Mouse (Mus musculus): ENCODE results near the gene Pdcd10. TPM values are rescaled to one million over a fixed set of nuclear protein-coding genes. Genes with fewer than 3 reads are reported as not detected.

The Pdcd10 gene
- total RNA-seq (2021): 10 to 100 TPM; 66.2 to 69.8 TPM
- long read RNA-seq, experiment 1, transcript Pdcd10-205 (8 exons, 1,927 nt): major isoform, 98 of 103 reads
- long read RNA-seq, experiment 1, partial matches to known transcripts: 0 of 103 reads
- long read RNA-seq, experiment 1, other reads (novel, unspliced or antisense): 5 of 103 reads
- long read RNA-seq, experiment 2, transcript Pdcd10-205 (8 exons, 1,927 nt): major isoform, 57 of 60 reads
- long read RNA-seq, experiment 2, partial matches to known transcripts: 1 of 60 reads
- long read RNA-seq, experiment 2, other reads (novel, unspliced or antisense): 2 of 60 reads

GRCm38 (mm10) chr3:75556695-75557291, at the start of gene Pdcd10:
Pdcd10 (minus strand) TSS chr3:75556856.
- intact Hi-C loops (cut with DNase I): loop anchor here (10.0 kb wide), 1 partner anchor 158 kb away; no protein-coding TSS in a partner anchor
- DNase-seq (ENCODE audit: low spot score in 2 of 2): peak; percentile 99 to 100

DNA sequence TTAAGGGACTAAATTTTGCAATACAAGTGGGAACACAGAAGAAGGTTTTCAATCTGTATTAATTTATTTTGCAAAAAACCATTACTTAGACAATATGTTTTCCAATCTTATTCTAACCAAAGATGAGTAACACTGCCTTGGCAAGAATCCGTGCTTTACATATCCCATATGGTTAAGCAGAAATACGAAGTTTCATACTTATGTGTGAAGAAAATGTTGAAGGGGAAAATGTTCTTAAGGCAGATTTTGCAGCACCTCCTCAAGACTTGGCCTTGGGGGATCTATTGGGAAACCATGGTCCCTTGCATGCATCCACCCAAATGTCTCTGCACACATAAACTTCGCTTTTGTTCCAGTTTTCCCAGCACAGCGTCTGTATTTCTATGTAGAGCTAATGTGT, 28.2 kb upstream of the Pdcd10 start:
- peak; percentile 14 to 39 for DNase-seq (ENCODE audit: low spot score in 2 of 2)
- intact Hi-C loops (cut with DNase I): no loop called here

DNA sequence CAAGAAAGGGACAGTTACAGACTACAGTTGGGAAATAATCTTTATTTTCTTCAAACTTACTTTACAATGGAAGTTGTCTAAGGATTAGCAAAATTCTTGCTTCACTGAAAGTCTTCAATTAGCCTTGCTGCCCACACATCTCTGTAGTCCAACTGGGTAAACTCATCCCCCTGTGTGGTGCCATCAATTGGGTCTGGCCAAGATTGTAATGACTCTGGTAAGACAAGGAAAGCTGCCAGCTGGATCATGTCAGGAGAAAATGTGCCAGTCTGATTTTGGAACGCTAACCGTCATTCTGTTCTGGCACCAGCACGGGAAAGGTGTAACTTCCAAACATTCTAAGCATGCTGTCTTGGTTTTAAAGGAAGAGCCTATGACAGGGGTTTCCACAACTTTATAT, 26.6 kb upstream of the Pdcd10 start:
- DNase-seq (ENCODE audit: low spot score in 2 of 2): peak; percentile 7 to 13
- intact Hi-C loops (cut with DNase I): no loop called here

DNA sequence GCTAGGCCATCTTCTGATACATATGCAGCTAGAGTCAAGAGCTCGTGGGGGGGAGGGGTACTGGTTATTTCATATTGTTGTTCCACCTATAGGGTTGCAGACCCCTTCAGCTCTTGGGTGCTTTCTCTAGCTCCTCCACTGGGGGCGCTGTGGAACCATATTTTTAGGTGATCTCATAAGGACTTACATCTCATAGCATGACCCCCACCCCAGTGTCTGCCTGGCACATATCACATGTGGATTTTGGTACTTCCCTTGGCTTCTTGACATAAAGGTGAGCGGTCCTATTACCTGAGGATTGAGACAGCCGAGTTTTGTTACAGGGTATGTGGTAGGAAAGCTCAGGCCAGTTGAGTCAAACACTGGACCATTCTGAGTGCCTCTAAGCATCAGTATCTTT, 22.7 kb upstream of the Pdcd10 start:
- no peak for DNase-seq (ENCODE audit: low spot score in 2 of 2)
- intact Hi-C loops (cut with DNase I): no loop called here

DNA sequence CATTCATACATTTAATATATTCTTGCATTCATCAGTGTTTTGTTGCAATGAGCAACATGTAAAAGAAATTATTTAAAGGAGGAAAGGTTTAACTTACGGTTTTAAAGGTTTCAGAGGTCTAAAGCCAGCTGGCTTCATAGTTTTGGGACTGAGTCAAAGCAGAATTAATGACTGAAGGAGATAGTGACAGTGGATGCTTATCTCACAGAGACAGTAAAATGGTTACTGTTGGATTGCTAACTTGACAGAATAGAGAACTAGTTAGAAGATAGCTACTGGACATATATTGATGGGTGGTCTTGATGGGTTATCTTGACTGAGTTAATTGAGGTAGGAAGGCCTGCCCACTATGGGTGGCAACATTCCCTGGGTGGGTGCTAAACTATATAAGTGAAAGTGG, 18.9 kb upstream of the Pdcd10 start:
- DNase-seq (ENCODE audit: low spot score in 2 of 2): no peak

DNA sequence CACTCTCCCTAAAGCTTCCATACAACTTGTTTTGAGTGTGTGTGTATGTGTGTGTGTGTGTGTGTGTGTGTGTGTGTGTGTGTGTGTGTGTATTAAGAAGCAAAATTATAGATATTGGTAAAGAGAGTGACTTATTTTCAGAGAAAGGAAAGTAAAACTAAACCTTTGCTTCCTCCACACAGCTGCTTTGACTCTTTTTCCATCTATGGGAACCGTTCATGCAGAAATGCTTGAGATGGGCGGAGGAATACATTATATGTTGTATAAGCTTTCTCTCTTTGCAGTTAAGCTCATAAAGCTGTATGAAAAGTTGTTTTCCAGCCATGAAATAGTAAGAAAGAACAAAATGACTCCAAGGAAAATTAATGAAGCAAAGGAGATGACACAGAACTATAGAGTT, 17.4 kb upstream of the Pdcd10 start:
- DNase-seq (ENCODE audit: low spot score in 2 of 2): no peak
- intact Hi-C loops (cut with DNase I): no loop called here

More for the DNA sequence above, 18.9 kb upstream of the Pdcd10 start:
- intact Hi-C loops (cut with DNase I): no loop called here

GRCm38 (mm10) chr3:75557292-75557691, 636 bp upstream of the Pdcd10 start, which contains the start of gene Serpini1:
Serpini1 (plus strand) TSS chr3:75557547.
- DNase-seq (ENCODE audit: low spot score in 2 of 2): peak; percentile 91 to 93
- intact Hi-C loops (cut with DNase I): loop anchor here (10.0 kb wide), 1 partner anchor 158 kb away; no protein-coding TSS in a partner anchor

DNA sequence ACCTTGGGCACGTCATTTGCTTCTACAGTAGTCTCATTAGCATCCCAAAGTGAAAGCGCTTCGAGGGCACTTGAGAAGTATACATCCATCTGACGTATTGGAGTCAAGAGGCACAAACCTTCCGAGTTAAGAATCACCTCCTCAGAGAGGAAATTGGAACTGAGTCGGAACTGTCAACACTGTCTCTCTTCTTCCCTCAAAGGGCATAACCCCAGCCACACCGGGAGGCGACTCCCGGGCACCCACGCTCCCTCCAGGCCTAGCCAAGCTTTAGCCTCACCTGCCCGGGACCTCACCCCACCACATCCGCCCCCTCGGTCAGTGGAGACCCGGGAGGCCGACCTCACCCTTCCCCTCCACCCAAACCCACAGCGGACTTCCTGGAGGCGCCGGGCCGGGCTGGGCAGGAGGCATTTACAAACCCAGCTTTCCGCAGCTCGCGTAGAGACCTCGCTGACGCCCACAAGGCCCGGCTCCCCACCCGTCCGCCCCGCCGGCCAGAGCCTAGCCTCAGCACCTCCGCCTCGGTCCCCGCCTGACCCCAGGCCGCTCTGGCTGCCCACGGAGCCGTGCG, 448 bp downstream of the Pdcd10 start:
- intact Hi-C loops (cut with DNase I): loop anchor here (10.0 kb wide), 1 partner anchor 159 kb away; no protein-coding TSS in a partner anchor
- peak in 1 of 2 experiments; percentile 26 for DNase-seq (ENCODE audit: low spot score in 2 of 2)

DNA sequence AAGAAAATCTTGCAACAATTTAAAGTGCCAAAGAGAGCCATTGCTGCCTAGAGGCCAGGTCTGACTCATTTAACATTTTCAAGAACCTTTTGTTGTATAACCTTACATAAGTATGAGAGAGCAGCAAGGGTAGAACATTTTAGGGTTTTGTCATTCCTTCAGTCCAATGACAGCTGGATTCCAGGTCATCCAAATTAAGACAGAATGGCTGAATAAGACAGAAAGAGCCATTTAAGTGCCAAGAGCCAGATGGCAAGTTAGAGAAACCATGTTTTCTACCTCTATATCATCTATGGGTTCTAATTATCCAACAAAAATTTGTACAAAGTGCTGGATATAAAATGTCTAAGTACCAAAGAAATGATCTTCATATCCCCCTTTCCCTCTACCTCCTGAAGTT, 5.4 kb downstream of the Pdcd10 start:
- intact Hi-C loops (cut with DNase I): loop anchor here (10.0 kb wide), 1 partner anchor 164 kb away; no protein-coding TSS in a partner anchor
- no peak for DNase-seq (ENCODE audit: low spot score in 2 of 2)

DNA sequence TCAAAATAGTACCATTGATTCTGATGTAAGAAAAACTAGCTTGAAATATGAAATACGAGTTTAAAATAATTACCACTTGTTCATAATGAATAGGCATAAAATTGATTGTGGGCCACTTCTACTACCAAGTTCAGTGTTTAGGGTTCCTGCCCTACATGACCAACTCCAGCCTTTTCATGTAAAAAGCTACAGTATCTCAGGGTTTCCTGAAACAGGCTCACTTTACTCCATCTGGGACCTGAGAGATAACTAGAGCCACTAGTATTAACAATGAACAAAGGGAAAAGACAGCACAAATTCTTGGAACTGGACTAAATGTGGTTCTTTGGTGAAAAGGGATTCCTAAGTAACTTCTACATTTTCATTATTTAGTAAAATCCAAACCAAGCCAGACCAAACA, 12.4 kb downstream of the Pdcd10 start:
- no peak for DNase-seq (ENCODE audit: low spot score in 2 of 2)

DNA sequence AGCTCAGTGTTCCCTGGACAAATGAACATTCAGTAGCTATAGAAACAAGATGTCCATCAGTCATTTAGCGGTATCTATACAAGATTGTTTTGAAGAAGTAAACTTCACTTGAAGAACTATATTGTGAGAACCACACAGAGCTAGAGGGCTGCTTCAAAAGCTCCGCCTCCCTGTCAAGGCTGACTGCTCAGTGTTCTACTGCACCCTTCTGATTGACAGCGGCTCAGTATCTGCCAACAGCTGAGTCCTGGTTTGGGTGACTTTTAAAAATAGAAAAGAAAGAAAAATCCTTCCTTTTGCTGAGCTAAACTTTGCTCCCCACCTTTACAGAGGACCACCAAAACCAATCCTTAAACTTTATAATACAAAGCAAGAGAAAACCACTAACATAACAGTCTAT, 13.8 kb downstream of the Pdcd10 start:
- intact Hi-C loops (cut with DNase I): no loop called here
- no peak for DNase-seq (ENCODE audit: low spot score in 2 of 2)

More for the DNA sequence above, 12.4 kb downstream of the Pdcd10 start:
- intact Hi-C loops (cut with DNase I): no loop called here

GRCm38 (mm10) chr3:75541259-75541658, 15.4 kb downstream of the Pdcd10 start:
- DNase-seq (ENCODE audit: low spot score in 2 of 2): no peak
- intact Hi-C loops (cut with DNase I): no loop called here

GRCm38 (mm10) chr3:75534045-75534834, 22.4 kb downstream of the Pdcd10 start:
- intact Hi-C loops (cut with DNase I): no loop called here
- no peak for DNase-seq (ENCODE audit: low spot score in 2 of 2)

DNA sequence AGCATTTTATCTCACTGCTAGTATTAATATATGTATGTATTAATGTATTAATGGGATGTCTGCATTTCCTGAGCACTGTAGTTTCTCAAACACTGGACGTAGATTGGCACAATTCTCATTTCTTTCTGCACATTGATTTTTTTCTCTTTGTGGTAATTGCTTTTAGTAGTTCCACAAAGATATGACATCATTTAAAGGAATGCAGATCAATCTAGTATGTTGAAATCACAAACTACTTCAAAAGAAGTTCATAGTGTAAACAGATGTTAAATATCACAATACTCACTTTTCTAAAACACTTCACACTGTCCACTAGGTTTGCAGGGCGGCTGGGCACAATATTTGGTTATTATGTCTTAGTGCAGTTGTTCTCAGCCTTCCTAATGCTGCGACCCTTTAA, 25.6 kb downstream of the Pdcd10 start:
- intact Hi-C loops (cut with DNase I): no loop called here
- no peak for DNase-seq (ENCODE audit: low spot score in 2 of 2)

DNA sequence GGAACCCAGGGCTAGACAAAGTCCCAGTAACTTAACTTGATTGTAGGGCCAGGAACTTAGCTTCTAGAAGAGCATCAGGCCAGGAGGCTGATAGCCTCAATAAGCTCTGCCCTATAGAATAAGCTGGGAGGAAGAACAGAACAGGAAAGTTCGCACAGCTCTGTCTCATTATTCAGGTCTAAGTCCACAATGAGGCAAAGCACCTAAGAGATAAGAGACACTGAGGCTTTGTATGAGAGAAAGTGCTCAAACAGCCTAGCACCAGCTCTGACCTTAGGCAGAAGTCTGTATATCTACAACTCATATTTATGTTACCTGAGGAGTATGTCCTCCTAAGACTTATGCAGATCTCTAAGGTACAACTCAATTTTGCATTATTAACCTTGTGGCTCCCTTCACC, 34.1 kb downstream of the Pdcd10 start:
- no peak for DNase-seq (ENCODE audit: low spot score in 2 of 2)
- intact Hi-C loops (cut with DNase I): no loop called here

DNA sequence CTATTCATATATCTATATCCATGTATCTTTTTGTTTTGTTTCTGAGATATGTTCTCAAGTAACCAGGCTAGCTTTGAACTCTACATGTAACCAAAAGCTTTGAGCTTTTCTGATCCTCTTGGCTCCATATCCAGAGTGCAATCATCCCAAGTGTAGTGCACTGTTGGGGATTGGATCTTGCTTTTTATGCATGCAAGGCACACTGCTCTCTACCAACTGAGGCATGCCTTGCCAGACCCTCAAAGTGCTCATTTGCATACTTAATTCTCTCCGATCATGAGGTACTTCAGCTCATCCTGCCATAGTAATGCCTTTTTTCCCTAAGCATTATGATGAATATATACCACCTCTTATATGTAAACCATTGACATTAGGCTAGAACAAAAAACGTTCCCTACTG, 35.3 kb downstream of the Pdcd10 start:
- DNase-seq (ENCODE audit: low spot score in 2 of 2): no peak
- intact Hi-C loops (cut with DNase I): no loop called here

GRCm38 (mm10) chr3:75517631-75518250, 38.9 kb downstream of the Pdcd10 start:
- DNase-seq (ENCODE audit: low spot score in 2 of 2): peak; percentile 39 to 52
- intact Hi-C loops (cut with DNase I): loop anchor here (5.0 kb wide), 1 partner anchor 300 kb away; no protein-coding TSS in a partner anchor

DNA sequence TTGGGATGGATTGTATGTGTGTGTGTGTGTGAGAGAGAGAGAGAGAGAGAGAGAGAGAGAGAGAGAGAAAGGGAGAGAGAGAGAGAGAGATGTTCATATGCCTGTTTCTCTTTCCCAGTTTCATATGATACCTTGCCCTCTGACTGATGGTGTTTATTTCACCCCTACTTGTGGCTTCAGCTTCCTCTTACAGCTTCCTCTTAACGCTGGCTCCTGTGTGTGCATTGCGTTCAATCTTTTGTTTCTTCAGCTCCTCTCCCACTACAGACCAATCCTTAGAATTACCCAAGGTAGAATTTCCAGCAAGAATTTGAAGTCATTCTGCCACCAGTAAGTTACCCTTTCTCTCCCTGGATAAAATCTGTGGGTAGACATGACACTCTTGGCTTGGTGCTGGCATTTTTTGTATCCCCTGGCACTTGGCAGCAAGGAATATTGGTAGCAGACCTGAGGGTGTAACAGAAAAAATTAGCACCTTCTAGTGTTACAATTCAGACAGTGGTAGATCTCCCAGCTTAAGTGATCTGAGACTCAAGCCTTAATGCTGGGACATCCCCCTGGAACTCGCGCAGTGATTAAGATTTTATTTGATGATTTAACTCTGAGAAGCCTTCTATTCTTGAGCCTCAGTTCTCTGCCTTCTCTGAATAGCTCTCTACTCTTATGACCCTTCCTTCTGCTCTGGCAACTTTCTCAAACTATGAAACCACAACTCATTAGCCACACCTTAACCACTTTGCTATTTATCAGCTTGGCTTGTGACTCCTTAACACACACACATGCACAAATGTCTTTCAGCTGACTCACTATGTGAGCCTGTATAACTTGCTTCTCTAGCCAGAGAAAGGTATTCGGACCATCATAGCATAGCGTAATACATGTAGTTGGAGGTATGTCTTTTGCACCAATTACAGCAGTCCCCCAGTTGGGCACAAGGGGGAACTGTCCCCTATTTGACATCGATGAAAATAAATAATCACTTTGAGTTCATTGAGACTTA, 57.4 kb downstream of the Pdcd10 start:
- intact Hi-C loops (cut with DNase I): no loop called here
- no peak for DNase-seq (ENCODE audit: low spot score in 2 of 2)
